Mouse (Mus musculus) 3134 (cell line): ENCODE measurements around the gene Bcr.
"Not testable (repeated sequence)": the region's sequence is repeated elsewhere in the genome, so short reads cannot be mapped to it uniquely, and the experiment has no call there.

Experiments used
- DNase-seq: peaks from one replicate; pipeline ENCODE4 v3.0.0-alpha.2; 2011; ENCODE audit warnings: low spot score; ENCODE audit not compliant: insufficient read length; ENCODE audit errors: extremely low read depth

Bcr gene

DNA sequence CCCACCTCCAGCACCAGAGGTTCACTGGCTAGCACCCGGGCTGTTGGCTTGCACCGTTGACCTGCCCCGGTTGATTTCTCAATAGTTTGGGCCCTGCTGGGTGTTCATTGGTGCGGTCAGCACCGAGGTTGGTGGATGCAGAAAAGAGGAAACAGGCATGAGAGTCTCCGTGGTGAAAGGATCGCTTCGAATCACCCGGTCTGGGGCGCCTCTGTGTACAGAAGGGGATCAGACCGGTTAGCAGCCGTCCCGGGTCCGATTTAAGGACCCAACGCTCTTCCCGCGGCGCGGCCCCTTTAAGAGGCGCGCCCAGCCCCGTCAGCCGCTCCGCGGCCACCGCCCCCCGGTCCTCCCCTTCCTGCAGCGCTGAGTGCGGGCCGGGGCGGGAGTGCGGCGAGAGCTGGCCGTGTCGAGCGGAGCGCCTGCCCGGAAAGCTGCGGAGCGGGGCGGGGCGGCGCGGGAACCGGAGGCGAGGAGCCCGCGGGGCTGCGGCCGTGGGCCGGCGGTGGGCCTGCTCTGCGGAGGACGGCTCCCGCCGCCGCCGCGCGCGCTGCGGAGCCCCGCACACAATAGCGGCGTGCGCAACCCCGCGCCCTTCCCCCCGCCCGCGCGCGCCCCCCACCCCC, at the start of gene Bcr:
TSS of gene Bcr (plus strand) at position 376 of the 626 bp plus-strand sequence.
- DNase-seq: peak; percentile 86

DNA sequence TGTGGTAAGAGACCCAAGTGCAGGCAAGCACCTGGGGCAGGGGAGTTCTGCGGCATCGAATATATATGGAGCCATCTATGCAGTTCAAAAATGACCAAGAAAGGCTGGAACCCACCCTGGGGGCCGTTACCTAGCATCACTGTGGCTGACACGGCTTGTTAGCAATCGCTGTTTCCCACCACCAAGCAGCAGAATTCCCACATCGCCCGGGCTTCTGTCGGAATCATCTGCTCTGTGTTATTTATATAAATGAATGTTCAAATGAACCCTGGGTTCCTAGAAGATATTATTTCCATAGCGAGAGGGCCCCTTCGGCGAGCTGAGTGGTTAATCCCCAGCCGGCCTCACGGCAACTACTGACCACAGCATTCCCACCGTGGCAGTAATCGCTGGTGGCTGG, 49.7 kb upstream of the Bcr start:
- DNase-seq: no peak

DNA sequence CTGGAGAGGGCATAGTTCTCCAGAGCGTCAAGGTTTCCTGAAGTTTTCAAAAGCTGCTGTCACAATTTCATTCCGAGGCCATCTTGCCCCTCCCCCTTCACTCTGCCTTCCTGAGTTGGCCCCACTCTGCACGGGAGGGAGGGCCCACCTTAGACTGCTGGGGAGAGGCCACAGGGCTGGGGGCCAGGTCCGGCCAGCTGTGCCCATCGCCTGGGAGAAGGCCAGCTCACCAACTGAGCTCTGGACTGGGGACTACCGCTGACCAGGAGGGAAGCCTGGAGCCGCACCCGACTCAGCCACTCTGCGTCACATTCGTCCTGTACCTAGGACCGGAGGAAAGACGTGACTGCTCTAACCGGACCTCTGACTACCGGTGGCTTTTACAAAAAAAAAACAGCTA, 44.9 kb upstream of the Bcr start:
- DNase-seq: no peak

DNA sequence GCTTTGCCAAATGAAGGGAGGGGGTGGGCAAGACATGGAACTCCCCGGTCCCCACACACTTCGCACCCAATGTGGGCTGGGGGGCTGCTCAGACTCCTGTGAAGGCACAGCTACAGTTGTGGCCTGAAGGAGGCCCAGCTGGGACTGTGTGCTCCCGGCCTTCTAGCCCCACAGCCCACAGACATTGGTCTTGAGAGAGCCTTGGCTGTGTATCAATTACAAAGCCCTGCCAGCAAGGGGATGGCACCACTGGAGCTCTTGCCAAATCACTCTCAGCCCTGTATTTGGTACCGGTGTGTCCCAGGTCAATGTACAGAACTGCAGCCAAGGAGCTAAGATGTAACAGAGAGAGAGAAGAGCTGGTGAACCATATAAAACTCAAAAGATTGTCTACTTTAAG, 43.9 kb upstream of the Bcr start:
- no peak for DNase-seq

DNA sequence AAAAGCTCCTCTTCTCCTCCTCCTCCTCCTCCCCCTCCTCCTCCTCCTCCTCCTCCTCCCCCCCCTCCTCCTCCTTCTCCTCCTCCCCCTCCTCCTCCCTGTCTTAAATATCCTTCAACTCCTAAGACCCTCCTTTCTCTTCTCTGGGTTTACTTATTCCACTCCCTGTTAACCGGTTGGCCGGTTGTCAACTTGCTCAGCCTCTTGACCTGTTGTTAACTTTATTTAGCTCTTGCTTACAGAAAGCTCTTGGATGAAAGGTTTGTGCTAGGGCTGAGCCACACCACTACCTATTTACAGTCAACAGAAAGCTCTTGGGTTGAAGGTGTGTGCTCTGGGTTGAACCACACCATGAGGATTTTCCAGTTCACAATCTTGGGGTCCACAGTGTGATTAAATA, 40.1 kb upstream of the Bcr start:
- no peak for DNase-seq

DNA sequence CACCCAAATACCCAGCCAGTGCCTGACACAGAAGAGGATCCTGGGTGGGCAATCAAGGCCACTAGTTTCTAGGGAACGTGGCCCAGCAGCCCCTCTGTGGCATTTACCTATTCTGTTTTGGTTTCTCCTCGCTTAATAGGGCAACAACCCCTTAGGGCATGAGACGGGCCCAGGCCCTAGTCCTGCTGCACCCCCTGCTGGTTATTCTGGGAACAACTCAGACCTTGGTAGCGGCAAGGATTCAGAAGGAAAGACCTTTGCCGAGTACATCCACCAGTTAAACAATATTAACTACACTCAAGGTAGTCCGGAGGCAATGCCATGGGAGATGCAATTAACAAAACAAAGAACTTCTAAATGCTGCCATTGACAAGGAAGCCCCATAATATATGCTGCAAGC, 39.3 kb upstream of the Bcr start:
- no peak for DNase-seq

DNA sequence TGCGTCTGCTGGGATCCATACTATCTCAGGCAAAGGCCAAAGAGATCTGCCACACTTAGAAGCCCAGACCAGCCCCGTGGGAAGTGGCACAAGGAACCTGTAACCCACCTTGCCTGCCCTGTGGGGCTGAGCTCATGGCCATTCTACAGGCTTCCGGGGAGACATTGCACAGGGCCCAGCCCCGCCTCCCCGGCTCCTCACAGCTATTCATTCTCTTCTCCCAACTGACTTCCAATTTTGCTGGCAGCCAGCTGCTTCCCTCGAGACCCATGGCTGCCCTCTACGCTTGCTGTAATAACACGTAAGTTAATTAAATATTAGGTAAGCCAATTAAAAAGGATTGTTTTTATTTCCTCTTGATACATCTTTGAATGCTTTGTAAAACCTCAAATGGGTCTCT, 33.9 kb upstream of the Bcr start:
- no peak for DNase-seq

DNA sequence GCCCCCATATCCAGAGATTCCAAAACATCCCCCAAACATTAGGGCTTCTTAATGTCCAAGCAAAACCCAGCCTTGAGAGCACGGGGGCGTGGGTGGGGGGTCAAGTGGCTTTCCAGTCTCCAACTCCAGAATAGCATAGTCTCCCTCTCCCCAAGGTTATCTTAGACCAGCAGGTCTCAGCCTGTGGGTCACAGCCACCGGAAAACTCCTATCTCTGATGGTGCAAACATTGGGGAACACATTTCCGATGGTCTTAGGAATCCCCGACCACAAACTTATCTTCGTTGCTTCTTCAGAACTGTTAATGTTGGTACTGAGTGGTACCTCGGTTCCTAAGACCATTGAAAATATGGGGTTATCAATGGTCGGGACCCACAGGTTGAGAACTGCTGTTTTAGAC, 31.6 kb upstream of the Bcr start:
- DNase-seq: no peak

DNA sequence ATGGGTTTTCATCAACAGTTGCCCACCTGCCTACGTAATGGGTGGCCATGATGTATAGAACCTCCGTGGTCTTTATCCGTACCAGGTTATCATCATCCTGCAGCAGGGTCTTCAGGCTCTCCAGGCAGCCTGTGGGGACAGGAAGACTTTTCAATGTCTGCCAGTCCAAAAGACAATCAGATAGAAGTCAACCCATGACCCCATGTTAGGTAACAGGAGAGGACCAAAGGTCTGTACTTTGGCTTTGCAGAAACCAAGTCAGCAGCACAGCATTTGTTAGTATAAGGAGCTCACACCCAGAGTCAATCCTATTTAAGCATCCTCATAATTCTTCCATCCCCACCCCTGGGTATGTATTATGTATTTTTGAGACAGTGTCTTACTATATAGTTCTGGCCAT, 30.7 kb upstream of the Bcr start:
- DNase-seq: no peak

DNA sequence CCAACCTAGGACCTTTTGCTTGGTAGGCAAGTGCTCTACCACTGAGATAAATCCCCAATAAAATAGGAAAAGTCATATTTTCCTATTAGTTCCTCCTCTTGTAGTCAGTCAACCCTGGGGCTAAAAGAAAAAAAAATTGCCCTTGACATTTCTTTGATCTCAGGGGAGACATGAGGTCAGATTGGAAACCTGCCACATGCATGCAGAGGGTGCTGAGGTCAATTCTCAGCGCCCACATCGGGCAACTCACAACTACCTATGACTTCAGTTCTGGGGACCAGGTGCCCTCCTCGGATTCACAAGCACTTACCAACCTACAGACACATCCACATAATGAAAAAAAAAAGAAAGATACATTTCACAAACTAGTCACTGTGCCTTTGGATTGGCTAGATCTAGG, 30.2 kb upstream of the Bcr start:
- no peak for DNase-seq

DNA sequence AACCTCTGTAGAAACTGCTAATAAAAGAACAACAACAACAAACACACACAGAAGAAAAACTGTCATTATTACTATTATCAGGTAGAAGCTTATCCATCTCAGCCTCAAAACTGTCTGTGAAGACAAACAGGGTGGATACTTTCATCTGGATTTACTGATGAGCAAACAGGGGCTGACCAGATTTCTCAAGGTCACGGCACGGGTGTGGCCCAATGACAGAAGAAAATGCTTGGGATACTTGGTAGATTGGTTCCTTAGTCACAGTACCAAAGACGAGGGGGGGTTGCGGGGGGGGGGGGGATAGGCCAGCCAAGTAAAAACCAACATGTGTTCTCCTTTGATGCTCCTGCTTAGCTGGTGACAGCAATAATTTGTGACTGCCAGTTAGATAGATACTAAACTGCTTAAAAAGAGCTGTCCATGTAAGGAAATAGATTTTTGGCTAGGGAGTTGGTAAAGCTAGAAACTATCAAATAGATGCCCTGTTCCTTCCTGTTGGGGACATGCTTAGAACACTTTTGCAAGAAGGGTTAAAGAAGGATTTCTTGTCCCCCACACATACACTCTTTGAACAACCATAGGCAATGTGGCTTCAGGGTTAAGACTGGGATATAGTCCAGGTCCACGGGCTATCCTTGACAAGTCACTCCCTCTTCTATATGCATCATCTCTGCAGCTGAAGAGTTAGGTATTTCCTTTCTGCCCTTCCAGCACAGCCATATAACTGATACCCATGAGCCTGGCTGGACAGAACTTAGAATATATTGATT, 28.9 kb upstream of the Bcr start:
- DNase-seq: no peak

DNA sequence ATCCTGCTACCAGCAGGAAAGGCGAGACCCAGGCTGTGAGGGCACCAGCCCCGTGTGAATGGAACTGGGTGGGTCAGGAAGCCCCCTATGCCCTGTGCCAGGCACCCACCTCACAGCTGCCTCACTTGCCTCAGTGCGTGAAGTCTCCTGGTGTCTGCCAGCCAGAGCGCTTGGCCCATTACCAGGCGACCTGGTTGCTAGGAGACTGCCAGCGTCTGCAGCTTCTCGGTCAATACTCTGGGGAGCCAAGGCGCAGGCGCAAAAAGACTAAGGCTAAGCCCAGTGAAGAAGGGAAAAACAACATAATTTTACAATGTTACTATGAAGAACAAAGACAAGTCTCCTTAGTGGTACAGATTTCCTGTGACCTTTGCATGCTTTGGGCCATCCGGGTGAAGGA, 28.0 kb upstream of the Bcr start, which contains the start of gene Rsph14:
TSS of gene Rsph14 (minus strand) at position 192 of the 400 bp plus-strand sequence.
- DNase-seq: peak; percentile 65

DNA sequence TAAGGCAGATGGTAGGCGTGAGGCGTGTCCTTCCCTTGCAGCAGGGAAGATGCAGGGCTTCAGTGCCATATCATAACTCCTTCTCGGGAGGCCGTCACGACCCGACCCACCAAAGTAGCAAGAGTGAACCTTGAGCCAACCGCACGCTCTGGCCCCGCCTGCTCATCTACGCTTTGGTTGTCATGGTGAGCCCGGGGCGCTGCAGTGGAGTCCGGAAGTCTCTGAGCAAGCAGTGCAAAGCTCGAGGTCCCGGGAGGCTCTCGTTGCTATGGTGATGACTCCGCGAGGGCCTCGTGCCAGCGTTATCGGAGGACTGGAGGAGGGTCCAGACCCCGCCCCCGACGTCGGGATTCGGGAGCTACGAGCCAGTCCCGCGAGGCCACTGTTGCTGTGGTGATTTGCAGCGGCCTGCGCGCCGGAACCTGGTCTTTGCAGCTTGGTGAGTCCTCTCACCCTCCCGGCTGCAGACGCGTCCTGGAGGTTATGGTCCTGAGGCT, 23.5 kb upstream of the Bcr start, which contains the start of gene Rab36:
TSS of gene Rab36 (plus strand) at position 176 of the 497 bp plus-strand sequence.
- DNase-seq: peak; percentile 95

DNA sequence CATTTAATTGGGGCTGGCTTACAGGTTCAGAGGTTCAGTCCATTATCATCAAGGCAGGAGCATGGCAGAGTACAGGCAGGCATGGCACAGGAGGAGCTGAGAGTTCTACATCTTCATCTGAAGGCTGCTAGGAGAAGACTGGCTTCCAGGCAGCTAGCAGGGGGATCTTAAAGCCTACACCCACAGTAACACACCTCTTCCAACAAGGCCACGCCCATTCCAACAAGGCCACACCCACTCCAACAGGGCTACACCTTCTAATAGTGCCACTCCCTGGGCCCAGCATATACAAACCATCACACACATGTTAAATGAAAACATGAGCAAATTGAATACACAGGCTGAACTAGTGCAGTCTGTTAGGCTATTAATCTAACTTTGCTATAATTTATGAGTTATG, 18.3 kb upstream of the Bcr start:
- not testable (repeated sequence) for DNase-seq

DNA sequence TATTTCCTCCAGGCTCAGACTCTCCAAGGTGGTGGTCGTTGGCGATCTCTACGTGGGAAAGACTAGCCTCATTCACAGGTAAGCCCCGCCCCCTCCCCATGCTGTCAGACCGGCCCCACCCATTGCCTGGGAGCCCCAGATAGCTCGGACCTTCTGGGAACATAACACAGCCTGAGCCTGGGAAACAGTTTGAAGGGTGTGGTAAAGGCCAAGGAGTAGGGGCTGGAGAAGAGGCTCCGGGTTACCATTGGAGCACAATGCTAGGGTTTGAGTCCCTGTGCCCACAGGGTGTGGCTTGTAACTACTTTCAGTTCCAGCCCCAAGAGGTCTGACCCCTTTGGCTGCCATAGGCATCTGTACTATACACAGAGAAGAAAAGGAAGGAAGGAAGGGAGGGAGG, 15.9 kb upstream of the Bcr start:
- DNase-seq: no peak

DNA sequence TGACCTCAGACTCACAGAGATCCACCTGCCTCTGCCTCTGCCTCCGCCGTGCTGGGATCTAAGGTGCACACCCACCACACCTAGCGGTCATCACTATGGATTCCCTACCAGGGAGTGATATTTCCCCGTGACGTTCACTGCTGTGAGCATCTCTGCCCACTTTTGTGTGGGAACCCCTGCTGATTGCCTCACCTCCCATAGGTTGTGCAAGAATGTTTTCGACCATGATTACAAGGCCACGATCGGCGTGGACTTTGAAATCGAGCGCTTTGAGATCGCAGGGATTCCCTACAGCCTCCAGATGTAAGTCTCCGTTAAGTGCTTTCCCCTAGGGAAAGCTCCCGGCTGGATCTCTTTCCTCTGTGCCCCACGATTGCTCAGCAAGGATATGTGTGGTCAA, 14.6 kb upstream of the Bcr start:
- no peak for DNase-seq

DNA sequence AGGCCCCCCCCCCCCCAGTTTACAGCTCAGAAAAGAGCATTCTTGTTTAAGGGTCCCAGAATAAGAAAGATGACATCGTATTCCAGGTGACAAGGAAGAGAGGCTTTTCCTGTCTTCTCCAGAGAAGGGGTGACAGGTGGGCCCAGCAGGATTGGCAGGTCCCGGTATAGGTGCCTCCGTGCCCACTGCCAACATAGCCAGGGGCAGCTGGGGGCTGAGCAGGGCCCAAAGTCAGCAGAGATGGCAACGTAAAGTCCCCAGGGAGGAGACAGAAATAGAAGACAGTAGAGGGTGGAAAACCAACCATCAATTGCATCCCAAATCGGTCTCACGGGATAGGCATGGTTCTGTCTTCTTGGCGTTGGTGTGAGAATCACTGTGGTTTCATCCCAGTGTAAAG, 11.7 kb upstream of the Bcr start:
- no peak for DNase-seq

DNA sequence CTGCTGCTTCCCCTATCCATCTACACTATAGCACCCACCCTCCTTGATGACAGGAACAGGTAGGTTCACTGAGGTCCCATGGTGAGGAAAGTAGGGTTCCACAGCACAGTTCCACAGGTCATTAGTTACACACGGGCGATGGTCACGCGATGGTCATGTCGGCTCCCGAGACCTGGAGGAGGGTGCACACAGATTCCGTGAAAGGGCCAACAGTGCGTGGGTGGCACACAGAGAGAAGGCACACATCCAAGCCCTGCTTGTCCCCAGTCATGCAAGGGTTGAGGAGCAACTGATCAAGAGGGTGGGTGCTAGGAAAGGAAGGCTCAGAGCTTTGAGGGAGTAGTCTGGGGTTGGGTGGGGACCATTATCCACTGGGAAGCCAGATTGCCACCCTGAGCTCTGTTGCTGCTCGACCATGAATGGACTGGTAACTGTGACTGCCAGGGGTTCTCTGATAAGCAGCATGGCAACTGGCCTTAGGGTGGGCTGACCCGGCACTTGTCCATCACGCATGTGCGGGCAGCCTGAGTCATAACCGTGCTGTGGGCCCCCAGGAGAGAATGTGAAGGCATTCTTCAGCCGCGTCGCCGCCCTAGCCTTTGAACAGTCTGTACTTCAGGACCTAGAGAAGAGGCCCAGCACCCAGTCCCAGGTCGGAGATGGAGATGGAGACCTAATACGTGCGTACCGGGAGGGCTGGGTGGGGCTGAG, 8.9 kb upstream of the Bcr start:
- no peak for DNase-seq

DNA sequence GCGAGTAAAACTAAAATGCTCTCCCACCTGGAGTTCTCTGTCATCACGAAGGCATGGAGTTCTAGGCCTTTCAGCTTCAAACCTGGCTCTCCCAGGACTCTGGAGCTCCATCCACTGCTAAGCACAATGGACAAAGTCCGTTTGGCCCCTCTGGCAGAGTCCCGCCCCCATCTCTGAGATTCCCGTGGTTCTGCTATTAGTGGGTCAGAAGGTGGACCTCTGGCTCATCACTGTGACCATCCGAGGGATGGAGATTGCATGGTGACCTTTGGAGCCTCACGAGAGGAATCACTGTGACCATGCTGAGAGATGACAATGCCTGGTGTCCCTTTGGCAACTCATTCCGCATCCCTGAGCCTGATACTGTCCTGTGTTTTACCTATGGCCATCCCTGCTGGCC, 7.5 kb upstream of the Bcr start:
- DNase-seq: no peak

DNA sequence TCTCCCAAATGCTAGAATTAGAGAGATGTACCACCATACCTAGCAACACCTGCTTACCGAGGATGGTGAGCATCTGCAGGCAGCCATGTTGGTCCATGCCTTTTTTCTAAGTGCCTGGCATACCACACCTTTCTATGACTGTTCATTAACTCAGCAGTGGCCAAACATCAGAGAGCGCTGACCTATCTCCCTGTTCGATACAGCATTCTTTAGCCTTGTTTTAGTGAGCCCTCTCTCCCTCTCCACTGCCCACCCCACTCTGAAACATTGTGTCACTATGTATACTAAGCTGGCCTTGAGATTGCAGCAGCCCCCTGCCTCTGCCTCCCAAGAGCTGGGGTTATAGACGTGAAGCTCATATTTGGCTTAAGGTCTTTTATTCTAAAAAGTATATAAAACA, 6.7 kb upstream of the Bcr start:
- DNase-seq: no peak

DNA sequence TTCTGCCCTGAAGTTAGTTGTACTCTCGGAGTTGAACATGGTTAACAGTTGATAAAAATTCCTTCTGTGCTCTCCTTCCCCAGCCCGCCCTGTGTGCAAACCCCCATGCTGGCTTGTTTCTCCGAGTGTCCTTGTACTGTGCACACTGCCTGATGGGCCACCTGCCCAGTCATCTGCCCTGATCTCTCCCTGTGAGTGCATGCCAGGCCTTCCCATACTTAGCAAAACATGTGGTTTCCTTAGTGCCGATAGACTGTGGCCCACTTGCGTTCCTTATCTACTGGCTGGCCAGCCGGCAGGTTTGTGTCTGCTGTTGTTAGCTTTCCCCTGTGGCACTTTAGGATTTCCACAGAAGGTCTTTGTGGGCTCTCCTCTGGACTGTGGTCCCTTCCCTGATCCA, 6.3 kb upstream of the Bcr start:
- DNase-seq: no peak

DNA sequence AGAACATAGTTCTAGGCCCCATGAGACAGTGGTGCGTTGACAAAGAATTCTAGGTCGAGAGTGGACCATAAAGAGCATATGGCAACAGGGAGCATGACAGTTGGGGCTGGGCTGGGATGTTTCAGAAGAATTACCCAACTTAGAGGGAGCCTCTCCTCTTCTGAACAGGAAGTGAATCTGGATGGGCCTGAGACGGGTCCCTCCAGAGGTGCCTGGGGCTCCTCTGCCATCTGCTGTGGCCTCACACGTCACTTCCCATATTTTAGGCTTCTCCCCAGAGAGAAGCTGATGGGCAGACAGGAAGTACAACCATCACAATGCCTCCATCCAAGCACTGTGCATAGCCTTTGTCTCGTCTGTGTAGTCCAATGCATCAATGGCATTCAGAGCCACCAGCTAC, 4.7 kb upstream of the Bcr start:
- no peak for DNase-seq
